Mouse (Mus musculus) heart, embryonic 15.5 days (tissue): ENCODE results near the gene Cldn5. TPM values are rescaled to one million over a fixed set of nuclear protein-coding genes. Genes with fewer than 3 reads are reported as not detected.

ENCODE experiments used
- ATAC-seq: fragments of 200-750 bp; cut with Nextera tagmentation; replicated peaks from 2 replicates; pipeline ENCODE4 v1.8.0; 2017; ENCODE audit warnings: low read depth, moderate TSS enrichment; ENCODE audit not compliant: insufficient number of reproducible peaks, insufficient read depth, low FRiP score
- H3K27ac ChIP-seq: fragments of 300-500 bp; sonication (generic); 2 replicates; pipeline ENCODE4 v1.5.1; 2015; ENCODE audit warnings: mild to moderate bottlenecking, inconsistent platforms
- H3K27me3 ChIP-seq: fragments of 300-500 bp; sonication (generic); 2 replicates; pipeline ENCODE4 v1.6.1; 2015; ENCODE audit warnings: inconsistent platforms
- H3K36me3 ChIP-seq: fragments of 300-500 bp; sonication (generic); 2 replicates; pipeline ENCODE4 v1.6.1; 2015; ENCODE audit warnings: mild to moderate bottlenecking, inconsistent platforms
- H3K4me1 ChIP-seq: fragments of 300-500 bp; sonication (generic); replicated peaks from 2 replicates; pipeline ENCODE4 v1.6.1; 2015; ENCODE audit warnings: inconsistent platforms
- H3K4me2 ChIP-seq: fragments of 300-500 bp; sonication (generic); 2 replicates; pipeline ENCODE4 v1.6.1; 2015; ENCODE audit warnings: inconsistent platforms, mild to moderate bottlenecking, moderate library complexity
- H3K4me3 ChIP-seq: fragments of 300-500 bp; sonication (generic); 2 replicates; pipeline ENCODE4 v1.5.1; 2015; ENCODE audit warnings: mild to moderate bottlenecking, inconsistent platforms
- H3K9ac ChIP-seq: fragments of 300-500 bp; sonication (generic); 2 replicates; pipeline ENCODE4 v1.6.1; 2015; ENCODE audit warnings: mild to moderate bottlenecking, inconsistent platforms
- H3K9me3 ChIP-seq: fragments of 300-500 bp; sonication (generic); replicated peaks from 2 replicates; pipeline ENCODE4 v1.6.1; 2016; ENCODE audit warnings: inconsistent platforms
- WGBS: fragments of 180-500 bp; shearing (Covaris S2); methylation state at CpG from one replicate; pipeline ENCODE4 v1.1.7; 2015; ENCODE audit warnings: mixed read lengths; 5-methylcytosine and 5-hydroxymethylcytosine counted together
- polyA plus RNA-seq: library from polyadenylated mRNA; unstranded; fragments of >200 nt; fragmentation: Nextera tagmentation; extraction: Ambion mirVana; gene quantifications from 2 replicates; pipeline ENCODE4 v1.2.1, GENCODE M21; 2015

Gene Cldn5
- 25.6 and 32.8 TPM in 2 replicates for polyA plus RNA-seq

DNA sequence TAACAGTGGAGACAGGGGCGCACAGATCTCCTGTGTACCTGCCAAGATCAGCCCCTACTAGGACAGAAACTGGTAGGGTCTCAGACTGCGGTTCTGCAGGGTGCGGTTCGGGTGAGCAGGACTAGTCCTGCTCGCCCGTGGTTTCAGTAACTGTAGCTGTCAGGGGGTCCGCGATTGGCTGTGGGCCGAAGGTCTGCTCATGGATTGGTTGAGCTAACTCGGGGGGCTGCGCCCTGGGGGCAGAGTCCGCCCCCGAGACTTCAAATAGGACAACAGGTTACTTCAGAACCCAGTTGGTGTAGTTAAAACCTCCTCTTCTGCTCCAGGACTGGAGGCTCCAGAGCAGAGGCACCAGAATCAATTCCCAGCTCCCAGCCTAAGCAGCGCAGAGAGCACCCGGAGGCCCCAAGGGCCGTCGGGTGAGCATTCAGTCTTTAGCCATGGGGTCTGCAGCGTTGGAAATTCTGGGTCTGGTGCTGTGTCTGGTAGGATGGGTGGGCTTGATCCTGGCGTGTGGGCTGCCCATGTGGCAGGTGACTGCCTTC lies at the start of gene Cldn5:
Gene Cldn5, plus strand, starts transcription at position 292 of the 545 bp plus-strand sequence.
- 8% methylated on average over 19 of the region's 19 CpGs for WGBS
- Histone ChIP-seq H3K9ac (peak within 1 kb of the TSS; percentile 42), H3K36me3 (no peaks in the 10 kb centered on the region), H3K4me3 (peak within 1 kb of the TSS; percentile 49), H3K27me3 (peaks cover 47% of the 10 kb centered on the region), H3K27ac (peak within 1 kb of the TSS; percentile 70), H3K9me3 (no peaks in the 10 kb centered on the region), H3K4me2 (peak within 1 kb of the TSS; percentile 76), H3K4me1 (peaks cover 18% of the 10 kb centered on the region)
- peak; percentile 63 for ATAC-seq

DNA sequence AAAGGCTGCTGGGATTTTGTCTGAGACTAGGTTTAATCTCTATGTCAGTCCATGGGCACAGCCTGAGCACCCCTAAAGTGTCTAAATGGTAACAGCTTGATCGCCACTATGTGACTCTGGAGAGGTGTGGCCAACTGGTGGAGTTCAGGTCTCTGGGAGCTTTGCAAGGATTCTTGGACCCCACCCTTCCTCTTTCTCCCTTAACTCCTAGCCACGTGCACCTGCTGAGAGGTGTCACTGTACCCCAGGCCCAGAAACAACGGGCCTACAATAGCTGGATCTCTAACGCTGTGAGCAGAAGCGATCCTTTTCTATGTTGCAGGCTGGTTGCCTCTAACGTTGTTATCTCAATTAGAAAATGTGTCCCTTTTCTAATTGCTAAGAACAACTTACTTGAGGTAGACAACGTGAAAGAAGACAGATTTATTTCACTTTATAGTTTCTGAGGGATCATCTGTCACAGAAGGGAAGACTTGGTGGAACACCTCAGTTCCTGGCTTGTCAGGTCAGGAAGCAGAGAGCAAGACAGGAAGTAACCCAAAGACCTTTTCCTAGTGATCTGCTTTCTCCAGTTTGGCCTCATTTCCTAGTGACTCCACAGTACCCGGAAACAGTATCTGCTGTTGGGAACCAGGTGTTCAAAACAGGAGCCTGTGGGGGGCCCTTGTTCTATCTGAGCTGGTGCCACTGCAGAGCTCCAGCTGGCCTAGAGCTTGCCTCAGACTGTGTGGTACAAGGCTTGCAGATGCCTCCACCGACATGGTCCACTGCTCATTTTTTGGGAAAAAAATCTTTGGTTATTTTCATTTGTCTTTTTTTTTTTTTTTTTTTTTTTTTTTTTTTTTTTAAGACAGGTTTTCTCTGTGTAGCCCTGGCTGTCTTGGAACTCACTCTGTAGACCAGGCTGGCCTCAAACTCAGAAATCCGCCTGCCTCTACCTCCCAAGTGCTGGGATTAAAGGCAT lies 48.8 kb upstream of the Cldn5 start:
- WGBS = 66% methylated on average over 10 of the region's 10 CpGs
- Histone ChIP-seq H3K9me3 (no peaks in the 10 kb centered on the region), H3K27ac (no peak overlapping the region)

DNA sequence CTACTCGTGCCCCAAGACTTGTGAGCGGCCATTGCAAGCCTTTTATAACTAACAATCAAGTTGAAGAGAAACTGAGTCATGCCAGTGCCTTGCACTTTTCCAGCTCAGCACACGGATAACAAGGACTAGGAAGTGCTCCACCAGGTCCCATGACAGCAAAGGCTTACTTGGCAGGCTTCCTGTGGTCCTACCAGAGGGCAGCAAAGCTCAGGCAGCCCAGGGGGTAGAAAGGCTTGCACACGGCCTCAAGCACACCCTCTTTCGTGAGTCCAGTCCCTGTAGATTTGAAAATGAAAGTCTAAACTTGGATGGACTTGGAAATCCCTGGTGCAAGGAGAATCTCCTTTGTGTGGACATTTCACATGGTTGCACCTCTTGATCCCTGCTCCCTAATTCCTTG lies 47.5 kb upstream of the Cldn5 start:
- ATAC-seq = no peak
- H3K4me1 ChIP-seq = peaks cover 3% of the 10 kb centered on the region; the same call in 1 of the 2 replicates
- H3K4me2 ChIP-seq = no peak overlapping the region
- H3K9me3 ChIP-seq = no peaks in the 10 kb centered on the region
- no peak overlapping the region for H3K4me3 ChIP-seq
- H3K27ac ChIP-seq = no peak overlapping the region
- no peaks in the 10 kb centered on the region for H3K36me3 ChIP-seq
- 67% methylated on average over 5 of the region's 5 CpGs for WGBS
- no peaks in the 10 kb centered on the region for H3K27me3 ChIP-seq
- H3K9ac ChIP-seq = no peak overlapping the region

More for the DNA sequence above, 48.8 kb upstream of the Cldn5 start:
- Histone ChIP-seq H3K4me3 (no peak overlapping the region), H3K4me2 (no peak overlapping the region), H3K36me3 (no peaks in the 10 kb centered on the region), H3K4me1 (0 out of 2 replicates have a peak, but pooled peaks cover 3% of the 10 kb centered on the region), H3K27me3 (no peaks in the 10 kb centered on the region), H3K9ac (no peak overlapping the region)
- no peak for ATAC-seq

DNA sequence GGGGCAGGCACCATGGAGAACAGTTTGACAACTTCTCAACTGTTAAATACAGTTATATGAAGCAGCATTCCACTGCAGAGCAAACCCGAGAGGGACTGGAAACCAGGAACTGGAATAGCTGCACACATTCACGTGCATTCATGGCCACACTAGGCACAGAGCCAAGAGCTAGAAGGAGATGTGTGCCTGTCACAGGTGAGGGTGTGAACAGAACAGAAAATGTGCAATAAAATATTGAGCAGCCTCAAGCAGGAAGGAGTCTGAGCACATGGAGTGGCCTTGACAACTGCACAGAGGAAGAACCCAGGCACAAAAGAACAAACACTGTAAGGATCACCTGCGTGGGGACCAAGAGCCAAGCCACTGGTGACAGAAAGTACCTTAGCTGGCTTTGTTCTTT lies 46.0 kb upstream of the Cldn5 start:
- no peaks in the 10 kb centered on the region for H3K27me3 ChIP-seq
- no peak overlapping the region for H3K9ac ChIP-seq
- 49% methylated on average over 3 of the region's 3 CpGs for WGBS
- H3K36me3 ChIP-seq = no peaks in the 10 kb centered on the region
- ATAC-seq = no peak
- peaks cover 3% of the 10 kb centered on the region; the same call in 1 of the 2 replicates for H3K4me1 ChIP-seq
- H3K27ac ChIP-seq = no peak overlapping the region
- no peak overlapping the region for H3K4me2 ChIP-seq
- no peak overlapping the region for H3K4me3 ChIP-seq
- H3K9me3 ChIP-seq = no peaks in the 10 kb centered on the region

DNA sequence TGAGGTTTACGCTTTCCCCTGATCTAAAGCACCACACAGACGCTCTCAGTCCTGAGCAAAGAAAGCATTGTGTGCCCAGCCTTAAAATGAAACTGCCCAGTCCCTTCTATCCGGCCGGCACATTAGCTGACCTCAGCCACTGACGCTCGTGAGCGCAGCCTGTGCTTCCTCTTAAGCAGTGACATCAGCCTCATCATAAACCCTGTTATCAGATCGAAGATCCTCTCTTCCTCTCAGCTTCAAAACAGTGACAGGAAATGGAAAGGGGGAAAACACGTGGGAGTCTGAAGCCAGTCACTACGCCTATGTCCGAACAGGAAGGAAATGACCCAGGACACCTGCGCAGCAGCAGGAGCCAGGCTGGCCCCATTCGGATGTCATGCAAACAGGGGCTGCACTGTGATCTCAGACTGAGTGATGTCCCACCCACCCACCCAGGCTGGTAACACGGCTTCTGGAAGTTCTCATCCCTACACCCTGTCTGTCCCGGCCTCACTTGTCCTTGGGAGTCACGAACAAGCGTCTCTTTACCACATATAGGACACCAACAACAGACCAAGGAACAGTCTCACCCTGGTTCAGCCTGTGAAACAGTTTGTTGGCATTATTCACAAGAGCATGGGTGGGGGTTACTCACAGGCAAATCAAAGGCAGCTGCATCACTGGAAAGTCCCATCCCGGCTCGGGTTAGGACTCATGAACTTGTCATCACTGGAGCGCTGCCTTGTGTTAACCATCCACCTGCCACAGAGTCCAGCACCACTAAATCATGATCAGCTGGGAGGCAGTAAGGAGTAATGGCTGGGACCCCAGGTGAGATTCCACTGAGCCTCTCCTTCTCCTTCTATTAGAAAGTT lies 43.3 kb upstream of the Cldn5 start:
- Histone ChIP-seq H3K27ac (peak overlapping the region; percentile 36), H3K4me2 (peak overlapping the region; percentile 41), H3K9me3 (no peaks in the 10 kb centered on the region), H3K36me3 (no peaks in the 10 kb centered on the region), H3K4me1 (peaks cover 3% of the 10 kb centered on the region; the same call in 1 of the 2 replicates), H3K9ac (no peak overlapping the region), H3K27me3 (no peaks in the 10 kb centered on the region), H3K4me3 (0 out of 2 replicates have a peak overlapping the region, but pooled peaks have one; percentile 8)
- ATAC-seq = peak; percentile 58
- WGBS = 43% methylated on average over 20 of the region's 20 CpGs

DNA sequence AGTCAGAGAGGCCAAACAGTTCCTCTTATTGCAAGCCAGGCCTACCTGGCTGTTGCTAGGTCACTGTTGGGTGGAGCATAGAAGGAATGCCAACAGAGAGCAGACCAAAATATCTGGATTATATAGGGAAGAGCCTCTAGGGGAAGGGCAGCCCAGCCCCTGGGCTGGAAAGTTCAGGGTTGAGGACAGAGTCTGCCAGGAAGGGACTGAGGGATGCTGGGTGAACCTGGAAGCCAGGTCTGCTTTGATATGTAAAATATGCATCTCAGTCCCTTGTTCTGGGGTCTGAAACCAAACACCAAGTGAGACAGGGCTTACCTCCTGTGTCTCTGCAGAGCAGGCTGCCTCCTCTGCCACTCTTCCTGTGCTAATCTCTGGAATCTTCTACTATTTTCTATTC lies 38.3 kb upstream of the Cldn5 start:
- no peaks in the 10 kb centered on the region for H3K9me3 ChIP-seq
- H3K4me3 ChIP-seq = no peak overlapping the region
- no peak overlapping the region for H3K9ac ChIP-seq
- H3K4me2 ChIP-seq = no peak overlapping the region
- peaks cover 3% of the 10 kb centered on the region; the same call in 1 of the 2 replicates for H3K4me1 ChIP-seq
- H3K27ac ChIP-seq = no peak overlapping the region
- no peak for ATAC-seq
- H3K27me3 ChIP-seq = 0 out of 2 replicates have a peak, but pooled peaks cover 1% of the 10 kb centered on the region
- no peaks in the 10 kb centered on the region for H3K36me3 ChIP-seq

DNA sequence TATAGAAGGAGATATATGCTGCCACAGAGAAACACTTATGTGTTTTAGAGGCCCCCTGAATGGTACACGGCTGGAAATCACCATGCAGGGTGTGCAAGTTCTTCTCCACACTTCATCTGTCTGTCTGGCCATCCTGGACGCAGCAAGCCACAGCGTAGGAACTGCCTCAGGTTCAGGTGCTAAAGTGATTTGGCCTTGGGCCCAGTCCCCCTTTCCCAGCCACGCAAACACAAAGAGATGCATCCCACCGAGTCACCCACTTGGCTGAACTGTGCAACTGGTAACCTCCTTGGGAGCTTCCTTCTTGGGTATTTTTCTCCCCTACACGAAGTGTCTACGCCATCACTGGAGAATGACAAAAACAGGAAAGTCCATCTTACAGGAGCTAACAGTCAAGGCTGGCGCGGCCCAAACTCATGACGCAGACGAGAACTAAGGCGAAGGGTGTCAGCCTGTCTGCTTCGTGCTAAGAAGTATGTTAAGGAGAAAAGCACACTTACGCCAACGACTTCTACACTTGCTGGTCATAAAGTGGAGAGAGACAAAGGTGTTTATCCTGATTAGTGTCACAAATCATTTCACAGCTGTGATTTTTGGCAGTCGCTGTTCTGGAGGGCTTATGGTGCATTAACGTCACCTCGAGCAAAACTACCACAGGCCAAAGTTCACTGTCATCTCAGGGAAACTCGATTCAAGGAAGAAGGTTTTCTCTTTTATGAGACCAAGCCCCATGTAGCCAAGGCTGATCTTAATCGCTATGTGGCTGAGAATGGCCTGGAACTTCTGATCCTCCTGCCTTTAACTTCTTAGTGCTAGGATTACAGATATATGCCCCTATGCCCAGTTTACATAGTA lies 30.2 kb upstream of the Cldn5 start:
- 71% methylated on average over 20 of the region's 20 CpGs for WGBS
- Histone ChIP-seq H3K36me3 (no peaks in the 10 kb centered on the region), H3K4me1 (no peaks in the 10 kb centered on the region), H3K4me2 (no peak overlapping the region), H3K9me3 (no peaks in the 10 kb centered on the region), H3K4me3 (no peak overlapping the region), H3K27me3 (0 out of 2 replicates have a peak, but pooled peaks cover 3% of the 10 kb centered on the region), H3K27ac (no peak overlapping the region), H3K9ac (no peak overlapping the region)
- ATAC-seq = no peak

DNA sequence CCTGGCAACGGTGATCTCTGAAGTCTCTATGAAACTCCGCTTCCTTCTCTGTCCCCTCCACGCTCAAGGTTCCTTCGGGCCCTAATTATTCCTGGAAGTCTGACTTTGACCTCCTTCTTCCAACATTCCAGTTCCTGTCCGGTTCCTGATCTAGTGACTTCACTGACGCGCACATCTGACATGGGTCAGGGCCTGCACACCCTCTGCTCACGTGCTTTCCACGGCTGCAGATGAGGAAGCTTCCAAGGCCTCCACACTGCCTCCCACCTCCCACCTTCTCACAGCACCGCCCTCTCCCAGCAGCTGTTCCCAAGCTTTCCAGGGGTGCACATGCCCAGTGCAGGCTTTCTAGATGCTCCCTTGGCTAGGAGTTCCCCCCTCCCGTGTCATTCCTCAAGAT lies 25.5 kb upstream of the Cldn5 start:
- Histone ChIP-seq H3K4me3 (no peak overlapping the region), H3K9ac (no peak overlapping the region), H3K4me1 (no peaks in the 10 kb centered on the region), H3K27ac (no peak overlapping the region), H3K36me3 (no peaks in the 10 kb centered on the region), H3K4me2 (no peak overlapping the region), H3K27me3 (no peaks in the 10 kb centered on the region), H3K9me3 (no peaks in the 10 kb centered on the region)
- no peak for ATAC-seq
- 68% methylated on average over 11 of the region's 11 CpGs for WGBS

DNA sequence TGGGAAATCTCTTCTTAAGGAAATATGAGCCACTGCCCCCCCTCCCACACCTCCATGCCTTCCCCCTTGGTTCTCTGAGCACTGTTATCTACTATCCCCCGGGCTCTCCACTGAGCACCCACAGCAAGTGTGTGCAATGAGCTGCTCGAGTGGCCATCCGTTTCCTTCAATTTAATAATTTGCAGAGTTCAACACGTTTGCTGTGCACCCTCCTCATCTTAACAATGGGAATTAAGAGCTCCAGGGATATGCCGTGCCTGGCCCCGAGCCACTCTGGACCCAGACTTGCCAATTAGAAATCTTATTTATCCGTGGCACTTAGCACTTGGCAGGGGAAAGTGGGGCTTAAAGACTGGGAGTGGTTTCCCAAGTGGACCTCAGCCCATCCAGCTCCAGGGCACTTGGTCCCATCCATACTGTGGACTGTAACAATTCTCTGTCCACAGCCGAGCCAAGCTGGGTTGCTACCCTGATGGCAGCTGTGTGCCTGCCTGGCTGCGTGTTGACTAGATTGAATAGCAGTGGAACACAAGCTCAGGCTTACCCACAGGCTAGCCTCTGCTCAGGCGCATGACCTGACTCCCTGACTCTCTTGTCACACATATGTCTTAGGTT lies 24.7 kb upstream of the Cldn5 start:
- H3K27me3 ChIP-seq = no peaks in the 10 kb centered on the region
- no peaks in the 10 kb centered on the region for H3K36me3 ChIP-seq
- WGBS = 63% methylated on average over 10 of the region's 10 CpGs
- H3K9ac ChIP-seq = no peak overlapping the region
- no peak; the same call in 1 of the 2 replicates for ATAC-seq
- no peak overlapping the region for H3K4me3 ChIP-seq
- H3K4me1 ChIP-seq = no peaks in the 10 kb centered on the region
- no peak overlapping the region for H3K27ac ChIP-seq
- no peaks in the 10 kb centered on the region for H3K9me3 ChIP-seq
- no peak overlapping the region for H3K4me2 ChIP-seq

DNA sequence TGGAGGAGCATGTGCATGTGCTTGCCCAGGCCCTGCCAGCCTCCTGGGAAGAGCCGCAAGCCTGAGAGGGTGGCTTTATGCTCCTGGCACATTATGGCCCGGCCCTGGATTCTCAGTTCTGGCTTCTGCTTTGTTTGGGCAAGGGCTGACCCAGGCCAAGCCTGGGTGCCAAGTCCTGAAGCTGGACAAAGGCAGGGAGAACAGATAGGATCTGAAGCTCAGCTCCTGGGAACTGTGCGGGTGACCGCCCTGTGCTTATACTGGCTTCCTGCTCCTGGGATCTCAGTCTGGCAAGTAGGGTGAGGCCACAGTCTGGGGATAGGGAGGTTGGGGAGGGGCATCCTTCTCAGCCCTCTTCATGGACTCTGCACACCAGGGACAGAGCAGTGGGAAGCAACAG lies 14.9 kb upstream of the Cldn5 start:
- H3K36me3 ChIP-seq = no peaks in the 10 kb centered on the region
- H3K9ac ChIP-seq = no peak overlapping the region
- H3K27ac ChIP-seq = no peak overlapping the region
- H3K9me3 ChIP-seq = no peaks in the 10 kb centered on the region
- no peaks in the 10 kb centered on the region for H3K27me3 ChIP-seq
- 84% methylated on average over 4 of the region's 4 CpGs for whole genome bisulfite sequencing
- ATAC-seq = no peak
- H3K4me1 ChIP-seq = no peaks in the 10 kb centered on the region
- no peak overlapping the region for H3K4me3 ChIP-seq
- H3K4me2 ChIP-seq = no peak overlapping the region
